Mouse (Mus musculus) forebrain, embryonic 14.5 days (tissue): ENCODE data around the gene Smpd3. TPM values are rescaled to one million over a fixed set of nuclear protein-coding genes. Genes with fewer than 3 reads are reported as not detected.

Source experiments
- ATAC-seq: fragments of 200-750 bp; cut with Nextera tagmentation; 2 replicates; pipeline ENCODE4 v1.8.0; 2017; ENCODE audit warnings: mild to moderate bottlenecking, moderate library complexity
- DNase-seq: peaks from one replicate; pipeline ENCODE4 v3.0.0-alpha.2; 2015; ENCODE audit warnings: low spot score
- H3K27ac ChIP-seq: fragments of 300-500 bp; sonication (generic); 2 replicates; pipeline ENCODE4 v1.5.1; 2014; ENCODE audit warnings: low read depth, mild to moderate bottlenecking, control low read depth, low read length, moderate library complexity
- H3K27me3 ChIP-seq: fragments of 300-500 bp; sonication (generic); replicated peaks from 2 replicates; pipeline ENCODE4 v1.6.1; 2014; ENCODE audit warnings: low read length, control low read depth, mixed read lengths; ENCODE audit not compliant: control insufficient read depth, insufficient read depth
- H3K36me3 ChIP-seq: fragments of 300-500 bp; sonication (generic); 2 replicates; pipeline ENCODE4 v1.6.1; 2014; ENCODE audit warnings: low read length, control low read depth; ENCODE audit not compliant: control insufficient read depth, insufficient read depth
- H3K4me1 ChIP-seq: fragments of 300-500 bp; sonication (generic); 2 replicates; pipeline ENCODE4 v1.6.1; 2014; ENCODE audit warnings: antibody characterized with exemption, low read length, control low read depth; ENCODE audit not compliant: control insufficient read depth, insufficient read depth
- H3K4me2 ChIP-seq: fragments of 300-500 bp; sonication (generic); 2 replicates; pipeline ENCODE4 v1.6.1; 2014; ENCODE audit warnings: mild to moderate bottlenecking, control low read depth, low read length
- H3K4me3 ChIP-seq: fragments of 300-500 bp; sonication (generic); 2 replicates; pipeline ENCODE4 v1.5.1; 2014; ENCODE audit warnings: low read depth, low read length, control low read depth
- H3K9ac ChIP-seq: fragments of 300-500 bp; sonication (generic); 2 replicates; pipeline ENCODE4 v1.6.1; 2014; ENCODE audit warnings: mild to moderate bottlenecking, low read length, control low read depth, moderate library complexity
- H3K9me3 ChIP-seq: fragments of 300-500 bp; sonication (generic); replicated peaks from 2 replicates; pipeline ENCODE4 v1.6.1; 2016; ENCODE audit warnings: low read length, control low read depth, mixed read lengths; ENCODE audit not compliant: control insufficient read depth
- WGBS: fragments of 180-500 bp; shearing (Covaris S2); extraction: QIAGEN DNeasy Blood & Tissue Kit; methylation state at CpG from one replicate; pipeline ENCODE4 v1.1.7; 2014; 5-methylcytosine and 5-hydroxymethylcytosine counted together
- polyA plus RNA-seq: library from polyadenylated mRNA; unstranded; fragments of >200 nt; fragmentation: Nextera tagmentation; extraction: Ambion mirVana; gene quantifications from 2 replicates; pipeline ENCODE4 v1.2.1, GENCODE M21; 2014

Smpd3 gene
- polyA plus RNA-seq, 1 experiment from 2014 or later: 24.2 TPM

DNA sequence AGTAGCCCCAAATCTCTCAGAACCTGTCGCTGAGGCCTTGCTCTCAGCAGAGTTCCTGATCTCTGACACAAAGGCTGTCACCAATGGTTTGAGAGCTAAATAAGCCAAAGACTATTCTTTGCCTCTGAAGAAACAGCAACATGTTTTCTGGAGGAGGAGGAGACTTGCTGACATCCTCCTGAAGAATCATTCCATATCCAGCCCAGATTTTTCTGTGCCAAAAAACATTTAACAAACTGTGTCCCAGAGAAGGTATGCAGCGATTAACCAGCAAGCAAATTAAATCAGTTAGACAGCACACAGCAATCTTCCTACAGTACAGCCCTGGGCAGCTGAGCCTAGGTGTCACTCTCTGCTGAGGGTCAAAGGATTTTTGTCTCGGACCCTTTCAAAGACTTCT, 64.3 kb downstream of the Smpd3 start:
- Histone ChIP-seq H3K4me1 (peaks cover 31% of the 10 kb centered on the region), H3K36me3 (no peaks in the 10 kb centered on the region), H3K27ac (no peak overlapping the region), H3K4me2 (no peak overlapping the region), H3K9ac (no peak overlapping the region), H3K27me3 (no peaks in the 10 kb centered on the region), H3K9me3 (no peaks in the 10 kb centered on the region), H3K4me3 (no peak overlapping the region)
- 87% methylated on average over 3 of the region's 3 CpGs for WGBS
- DNase-seq (no peak), ATAC-seq (no peak)

DNA sequence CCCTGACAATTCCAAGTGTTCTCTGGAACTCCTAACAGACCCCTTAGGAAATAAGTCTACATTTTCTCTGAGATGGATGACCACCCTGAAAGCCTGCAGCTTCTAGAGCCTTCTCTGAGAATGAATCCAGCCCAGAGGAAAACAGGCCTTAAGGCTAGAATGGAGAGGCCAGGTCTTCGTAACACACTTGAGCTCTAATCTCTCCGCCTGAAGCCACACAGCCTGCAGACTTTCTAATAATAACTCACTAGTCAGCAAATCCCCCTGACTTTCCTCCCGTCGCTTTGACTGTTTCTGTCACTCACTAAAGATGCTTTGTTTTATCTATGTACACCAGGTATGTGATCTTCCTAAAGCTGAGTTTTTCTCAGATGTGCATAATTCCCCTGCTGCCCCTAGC, 66.4 kb downstream of the Smpd3 start:
- Histone ChIP-seq H3K9ac (no peak overlapping the region), H3K4me2 (no peak overlapping the region)
- 58% methylated on average over 4 of the region's 4 CpGs for WGBS

GRCm38 (mm10) chr8:106270804-106271203, 67.0 kb downstream of the Smpd3 start:
- Histone ChIP-seq H3K27ac (peak overlapping the region; percentile 52), H3K9me3 (no peaks in the 10 kb centered on the region), H3K36me3 (peaks cover 1% of the 10 kb centered on the region; the same call in 1 of the 2 replicates), H3K4me3 (no peak overlapping the region), H3K4me2 (0 out of 2 replicates have a peak overlapping the region, but pooled peaks have one; percentile 6), H3K4me1 (peaks cover 33% of the 10 kb centered on the region), H3K27me3 (no peaks in the 10 kb centered on the region), H3K9ac (no peak overlapping the region; the same call in 1 of the 2 replicates)
- 3% methylated on average over 5 of the region's 5 CpGs for WGBS
- peak; percentile 75 for ATAC-seq
- DNase-seq: peak; percentile 83

More for the DNA sequence above, 66.4 kb downstream of the Smpd3 start:
- Histone ChIP-seq H3K36me3 (no peaks in the 10 kb centered on the region), H3K9me3 (no peaks in the 10 kb centered on the region), H3K4me3 (no peak overlapping the region), H3K27ac (peak overlapping the region; percentile 52; the same call in 1 of the 2 replicates), H3K4me1 (peaks cover 33% of the 10 kb centered on the region), H3K27me3 (no peaks in the 10 kb centered on the region)
- DNase-seq: no peak
- no peak for ATAC-seq

- DNase-seq (peak; percentile 62), ATAC-seq (no peak; the same call in 1 of the 2 replicates)
- peaks cover 21% of the 10 kb centered on the region for H3K36me3 ChIP-seq
- no peak overlapping the region for H3K4me3 ChIP-seq
- H3K4me2 ChIP-seq: no peak overlapping the region
- no peak overlapping the region for H3K27ac ChIP-seq
- H3K9me3 ChIP-seq: no peaks in the 10 kb centered on the region
- H3K9ac ChIP-seq: peak overlapping the region; percentile 17; the same call in 1 of the 2 replicates
- WGBS: 28% methylated on average over 5 of the region's 5 CpGs
- no peaks in the 10 kb centered on the region for H3K27me3 ChIP-seq
- H3K4me1 ChIP-seq: peaks cover 33% of the 10 kb centered on the region
Measured at GRCm38 (mm10) chr8:106268710-106269346, 69.0 kb downstream of the Smpd3 start.

- Histone ChIP-seq H3K27ac (no peak overlapping the region), H3K4me2 (no peak overlapping the region), H3K36me3 (peaks cover 32% of the 10 kb centered on the region), H3K27me3 (no peaks in the 10 kb centered on the region), H3K9me3 (no peaks in the 10 kb centered on the region), H3K4me3 (no peak overlapping the region), H3K9ac (no peak overlapping the region), H3K4me1 (peaks cover 22% of the 10 kb centered on the region)
- 85% methylated on average over 17 of the region's 17 CpGs for WGBS
- ATAC-seq (no peak), DNase-seq (no peak)
Measured at GRCm38 (mm10) chr8:106265398-106265797, 72.4 kb downstream of the Smpd3 start.

- Histone ChIP-seq H3K9ac (no peak overlapping the region), H3K9me3 (no peaks in the 10 kb centered on the region), H3K27ac (no peak overlapping the region), H3K27me3 (no peaks in the 10 kb centered on the region), H3K36me3 (peaks cover 43% of the 10 kb centered on the region), H3K4me1 (peaks cover 8% of the 10 kb centered on the region), H3K4me2 (no peak overlapping the region), H3K4me3 (no peak overlapping the region)
- peak; percentile 49 for DNase-seq
- 69% methylated on average over 4 of the region's 4 CpGs for WGBS
- peak; percentile 30; the same call in 1 of the 2 replicates for ATAC-seq
Measured at GRCm38 (mm10) chr8:106263928-106264327, 73.9 kb downstream of the Smpd3 start.

- Histone ChIP-seq H3K27me3 (no peaks in the 10 kb centered on the region), H3K4me1 (0 out of 2 replicates have a peak, but pooled peaks cover 3% of the 10 kb centered on the region), H3K27ac (no peak overlapping the region), H3K4me3 (no peak overlapping the region), H3K9ac (no peak overlapping the region), H3K4me2 (no peak overlapping the region), H3K36me3 (peaks cover 52% of the 10 kb centered on the region), H3K9me3 (no peaks in the 10 kb centered on the region)
- WGBS: 71% methylated on average over 5 of the region's 5 CpGs
- DNase-seq: no peak
- ATAC-seq: no peak
Measured at GRCm38 (mm10) chr8:106262343-106262742, 75.4 kb downstream of the Smpd3 start.

GRCm38 (mm10) chr8:106260894-106261293, 76.9 kb downstream of the Smpd3 start:
- Histone ChIP-seq H3K4me1 (0 out of 2 replicates have a peak, but pooled peaks cover 3% of the 10 kb centered on the region), H3K9ac (no peak overlapping the region), H3K36me3 (peaks cover 65% of the 10 kb centered on the region), H3K4me2 (no peak overlapping the region), H3K27me3 (no peaks in the 10 kb centered on the region), H3K27ac (no peak overlapping the region), H3K9me3 (no peaks in the 10 kb centered on the region), H3K4me3 (no peak overlapping the region)
- DNase-seq: no peak
- WGBS: 94% methylated on average over 4 of the region's 4 CpGs
- no peak for ATAC-seq

DNA sequence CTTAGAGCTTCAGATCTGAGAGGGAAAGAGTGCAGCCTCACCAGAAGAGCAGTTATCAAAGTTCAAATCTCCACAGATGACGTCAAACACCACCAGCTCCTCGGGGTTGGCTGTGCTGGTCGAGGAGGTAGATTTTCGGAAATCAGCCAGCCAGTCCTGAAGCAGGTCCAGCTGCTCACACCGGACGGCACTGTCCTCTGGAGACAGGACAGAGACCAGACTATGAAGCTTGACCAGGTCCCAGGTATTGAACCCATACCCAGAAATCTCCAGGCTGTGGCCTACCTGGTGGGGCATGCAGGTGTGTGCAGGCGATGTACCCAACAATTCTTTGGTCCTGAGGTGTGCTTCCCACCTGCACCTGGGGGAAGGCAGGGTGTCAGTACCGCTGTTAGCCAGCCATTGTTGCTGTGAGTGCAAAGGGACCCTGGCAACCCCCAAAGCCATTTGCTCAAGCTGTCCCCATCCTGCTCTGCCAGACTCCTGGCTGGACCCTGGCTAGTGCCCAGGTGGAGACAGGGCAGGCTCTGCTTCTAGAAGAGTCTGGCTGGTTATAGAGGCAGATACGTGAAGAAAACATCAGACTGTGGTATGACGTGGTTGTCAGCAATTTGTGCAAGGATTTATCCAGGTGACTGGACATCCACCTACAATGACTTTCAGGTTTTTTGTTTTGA, 78.1 kb downstream of the Smpd3 start:
- Histone ChIP-seq H3K4me1 (0 out of 2 replicates have a peak, but pooled peaks cover 3% of the 10 kb centered on the region), H3K27ac (no peak overlapping the region), H3K4me3 (no peak overlapping the region), H3K27me3 (no peaks in the 10 kb centered on the region), H3K36me3 (peaks cover 65% of the 10 kb centered on the region), H3K4me2 (no peak overlapping the region), H3K9ac (no peak overlapping the region), H3K9me3 (no peaks in the 10 kb centered on the region)
- ATAC-seq (no peak), DNase-seq (no peak)
- WGBS: 94% methylated on average over 10 of the region's 10 CpGs
